Mouse (Mus musculus): ENCODE measurements around the gene Gm11034. TPM values are rescaled to one million over a fixed set of nuclear protein-coding genes. Genes with fewer than 3 reads are reported as not detected.
A peak's percentile ranks its signal among the peaks of the same experiment; 100 is the strongest.

Gm11034 gene
- total RNA-seq (2014; fragmentation: Nextera tagmentation) (not detected in 2 replicates), total RNA-seq (2017) (not detected in 2 replicates)

- no peak for ATAC-seq (replicated peaks; ENCODE audit: low FRiP score, low TSS enrichment, poor library complexity, severe bottlenecking)
Measured at GRCm38 (mm10) chr8:72213536-72213935, at the start of gene Gm11034. Gene Gm11034, minus strand, starts transcription at chr8:72213636.

GRCm38 (mm10) chr8:72262756-72263155, 49.3 kb upstream of the Gm11034 start:
- ATAC-seq (replicated peaks; ENCODE audit: low FRiP score, low TSS enrichment, poor library complexity, severe bottlenecking): no peak

GRCm38 (mm10) chr8:72261872-72262271, 48.4 kb upstream of the Gm11034 start:
- ATAC-seq (replicated peaks; ENCODE audit: low FRiP score, low TSS enrichment, poor library complexity, severe bottlenecking): no peak

GRCm38 (mm10) chr8:72261431-72261830, 48.0 kb upstream of the Gm11034 start:
- ATAC-seq (replicated peaks; ENCODE audit: low FRiP score, low TSS enrichment, poor library complexity, severe bottlenecking): no peak

- peak; percentile 61 for ATAC-seq (replicated peaks; ENCODE audit: low FRiP score, low TSS enrichment, poor library complexity, severe bottlenecking)
Measured at GRCm38 (mm10) chr8:72261019-72261418, 47.6 kb upstream of the Gm11034 start.

- ATAC-seq (replicated peaks; ENCODE audit: low FRiP score, low TSS enrichment, poor library complexity, severe bottlenecking): no peak
Measured at GRCm38 (mm10) chr8:72260585-72260984, 47.1 kb upstream of the Gm11034 start.

GRCm38 (mm10) chr8:72259862-72260261, 46.4 kb upstream of the Gm11034 start:
- ATAC-seq (replicated peaks; ENCODE audit: low FRiP score, low TSS enrichment, poor library complexity, severe bottlenecking): no peak

GRCm38 (mm10) chr8:72257902-72258238, 44.4 kb upstream of the Gm11034 start:
- no peak for ATAC-seq (replicated peaks; ENCODE audit: low FRiP score, low TSS enrichment, poor library complexity, severe bottlenecking)

GRCm38 (mm10) chr8:72257171-72257901, 43.9 kb upstream of the Gm11034 start:
- peak; percentile 35 for ATAC-seq (replicated peaks; ENCODE audit: low FRiP score, low TSS enrichment, poor library complexity, severe bottlenecking)

GRCm38 (mm10) chr8:72244610-72245009, 31.2 kb upstream of the Gm11034 start:
- no peak for ATAC-seq (replicated peaks; ENCODE audit: low FRiP score, low TSS enrichment, poor library complexity, severe bottlenecking)

GRCm38 (mm10) chr8:72242226-72242625, 28.8 kb upstream of the Gm11034 start:
- no peak for ATAC-seq (replicated peaks; ENCODE audit: low FRiP score, low TSS enrichment, poor library complexity, severe bottlenecking)

GRCm38 (mm10) chr8:72240951-72241350, 27.5 kb upstream of the Gm11034 start:
- no peak for ATAC-seq (replicated peaks; ENCODE audit: low FRiP score, low TSS enrichment, poor library complexity, severe bottlenecking)

GRCm38 (mm10) chr8:72240403-72240763, 26.9 kb upstream of the Gm11034 start:
- peak; percentile 20 for ATAC-seq (replicated peaks; ENCODE audit: low FRiP score, low TSS enrichment, poor library complexity, severe bottlenecking)

- ATAC-seq (replicated peaks; ENCODE audit: low FRiP score, low TSS enrichment, poor library complexity, severe bottlenecking): peak; percentile 91
Measured at GRCm38 (mm10) chr8:72239499-72240402, 26.3 kb upstream of the Gm11034 start, which contains the start of gene Ap1m1. Gene Ap1m1, plus strand, starts transcription at chr8:72240018.

- no peak for ATAC-seq (replicated peaks; ENCODE audit: low FRiP score, low TSS enrichment, poor library complexity, severe bottlenecking)
Measured at GRCm38 (mm10) chr8:72222656-72223055, 9.2 kb upstream of the Gm11034 start.

GRCm38 (mm10) chr8:72220758-72221157, 7.3 kb upstream of the Gm11034 start:
- no peak for ATAC-seq (replicated peaks; ENCODE audit: low FRiP score, low TSS enrichment, poor library complexity, severe bottlenecking)

GRCm38 (mm10) chr8:72219541-72220363, 6.3 kb upstream of the Gm11034 start, which contains the start of gene Fam32a:
Gene Fam32a, plus strand, starts transcription at chr8:72219730.
- ATAC-seq (replicated peaks; ENCODE audit: low FRiP score, low TSS enrichment, poor library complexity, severe bottlenecking): peak; percentile 96

GRCm38 (mm10) chr8:72218781-72219540, 5.5 kb upstream of the Gm11034 start:
- ATAC-seq (replicated peaks; ENCODE audit: low FRiP score, low TSS enrichment, poor library complexity, severe bottlenecking): no peak

- ATAC-seq (replicated peaks; ENCODE audit: low FRiP score, low TSS enrichment, poor library complexity, severe bottlenecking): no peak
Measured at GRCm38 (mm10) chr8:72215871-72216270, 2.4 kb upstream of the Gm11034 start.

All from megakaryocyte-erythroid progenitor cell, adult 5-6 weeks (primary cell).